Mouse (Mus musculus): ENCODE measurements around the gene Ackr4.

The Ackr4 gene

DNA sequence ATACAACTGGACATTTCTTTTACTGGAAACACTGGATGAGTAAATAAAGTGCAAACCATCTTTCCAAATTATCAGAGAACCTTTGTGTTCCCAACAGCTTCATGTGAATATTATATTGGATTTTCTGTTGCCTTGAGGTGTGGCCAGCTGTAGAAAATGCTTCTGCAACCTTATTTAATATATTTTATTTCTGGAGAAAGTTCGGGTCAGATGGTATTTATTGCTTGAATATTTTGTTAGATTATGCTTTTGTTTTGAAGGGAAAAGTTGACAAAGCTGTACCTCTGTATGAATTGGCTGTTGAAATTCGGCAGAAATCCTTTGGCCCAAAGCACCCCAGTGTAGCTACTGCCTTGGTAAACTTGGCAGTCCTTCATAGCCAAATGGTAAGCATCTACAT is 86.4 kb downstream of the Ackr4 start, which contains the start of gene Gm28305:
TSS of gene Gm28305 (plus strand) at position 301 of the 400 bp plus-strand sequence.
- no peak for DNase-seq (ENCODE audit: extremely low spot score, low spot score)

DNA sequence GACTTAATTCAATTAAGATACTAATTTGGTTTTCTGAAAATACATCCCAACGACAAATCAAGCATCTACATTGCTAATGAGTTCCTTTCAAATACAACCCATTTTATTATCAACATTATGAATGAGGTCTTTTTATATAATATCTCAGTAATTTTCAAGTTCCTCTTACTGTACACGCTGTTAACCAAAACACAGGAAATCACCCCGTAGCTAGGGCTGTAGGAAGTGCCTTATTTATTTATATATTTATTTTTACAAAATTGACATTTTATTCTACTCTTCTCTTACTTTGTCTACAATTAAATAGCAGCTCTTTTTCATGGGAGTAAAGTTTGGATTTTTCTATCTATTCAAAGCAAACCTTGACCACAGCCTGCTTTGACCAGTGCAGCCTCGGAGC is 87.0 kb downstream of the Ackr4 start:
- no peak for DNase-seq (ENCODE audit: extremely low spot score, low spot score)

- DNase-seq (ENCODE audit: extremely low spot score, low spot score), result no peak
Measured at GRCm38 (mm10) chr9:104039031-104039695, 87.6 kb downstream of the Ackr4 start.

- DNase-seq (ENCODE audit: extremely low spot score, low spot score), result no peak
Measured at GRCm38 (mm10) chr9:104038266-104038665, 88.5 kb downstream of the Ackr4 start.

DNA sequence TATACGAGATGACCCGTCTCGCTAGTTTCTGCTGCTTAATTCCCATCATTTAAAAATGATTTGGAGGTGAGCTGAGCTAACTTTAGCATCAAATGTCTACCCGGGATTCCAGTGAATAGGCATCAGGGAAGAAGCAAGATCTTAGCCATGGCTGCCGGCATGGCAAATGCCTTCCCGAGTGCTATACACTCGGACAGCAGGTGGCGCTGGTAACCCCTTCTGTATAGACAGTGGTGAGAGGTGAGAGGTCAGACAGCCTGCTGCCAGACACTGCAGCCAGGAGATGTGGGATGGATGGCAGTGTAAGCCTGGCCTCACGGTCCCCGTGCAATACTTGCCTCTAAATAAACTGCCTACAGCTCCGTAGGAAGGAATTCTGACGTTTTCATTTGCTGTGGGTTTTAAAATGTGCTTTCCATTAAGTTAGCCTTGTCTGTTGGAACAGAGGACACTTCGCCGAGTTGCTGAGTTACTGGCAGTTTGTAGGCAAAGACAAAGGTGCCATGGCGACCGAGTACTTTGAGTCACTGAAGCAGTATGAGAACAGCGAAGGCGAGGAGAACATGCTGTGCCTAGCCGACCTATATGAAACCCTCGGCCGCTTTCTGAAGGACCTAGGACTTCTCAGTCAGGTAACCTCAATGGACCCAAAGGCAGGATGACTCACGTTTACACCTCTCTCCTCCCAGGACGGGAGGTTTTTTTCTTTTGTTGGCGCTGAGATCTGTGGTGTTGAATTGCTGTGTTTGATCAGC is 91.3 kb downstream of the Ackr4 start:
- peak; percentile 80 for DNase-seq (ENCODE audit: extremely low spot score, low spot score)

DNA sequence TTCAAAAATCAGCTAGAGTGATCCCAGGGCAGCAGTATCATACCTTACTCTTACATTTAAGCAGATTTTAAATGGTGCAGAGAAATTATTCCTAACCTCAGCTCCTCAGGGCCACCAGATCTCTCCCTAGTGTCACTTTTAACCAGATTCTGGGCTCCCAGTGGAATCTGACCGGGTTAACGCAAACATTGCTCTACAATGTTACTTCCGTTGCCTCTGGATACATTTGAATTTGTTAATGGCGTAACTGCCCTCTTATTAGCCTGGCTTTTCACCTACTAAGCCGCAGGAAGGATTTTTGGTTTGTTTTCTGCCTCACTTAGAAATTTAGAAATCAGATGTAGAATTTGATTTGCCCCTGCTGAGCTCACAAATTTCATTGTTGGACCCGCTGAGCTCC is 92.0 kb downstream of the Ackr4 start:
- DNase-seq (ENCODE audit: extremely low spot score, low spot score), result no peak

DNA sequence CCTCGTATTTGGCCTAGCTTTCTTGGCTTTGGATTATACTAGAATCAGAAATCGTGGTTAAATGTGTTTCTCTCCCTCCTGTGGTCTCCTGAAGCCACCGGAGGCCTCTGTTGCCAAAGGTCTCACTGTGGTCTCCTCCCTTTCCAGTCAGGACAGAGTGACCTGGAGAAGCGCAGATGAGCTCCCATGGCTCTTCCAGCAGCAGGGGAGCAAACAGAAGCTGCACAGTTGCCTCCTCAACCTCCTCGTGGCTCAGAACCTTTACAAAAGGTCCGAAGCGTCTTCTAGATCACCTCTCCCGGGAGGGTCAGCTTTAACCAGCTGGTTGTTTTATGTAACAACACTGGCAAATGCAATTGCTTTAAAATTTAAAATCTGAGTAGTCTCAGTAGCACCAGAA is 92.5 kb downstream of the Ackr4 start:
- DNase-seq (ENCODE audit: extremely low spot score, low spot score), result no peak

All from neural tube, embryonic 10.5 days (tissue).